Mouse (Mus musculus) erythroblast, embryonic 14.5 days (primary cell): Measurements from ENCODE around the gene Anxa2.

Experiments
- GATA1 ChIP-seq: IDR thresholded peaks from 2 replicates; pipeline ENCODE4 v1.6.1; 2012; ENCODE audit warnings: low read length, inconsistent platforms, mixed read lengths
- TAL1 ChIP-seq: IDR thresholded peaks from 3 replicates; pipeline ENCODE4 v1.6.1; 2012; ENCODE audit warnings: low read length, inconsistent platforms, mixed read lengths

DNA sequence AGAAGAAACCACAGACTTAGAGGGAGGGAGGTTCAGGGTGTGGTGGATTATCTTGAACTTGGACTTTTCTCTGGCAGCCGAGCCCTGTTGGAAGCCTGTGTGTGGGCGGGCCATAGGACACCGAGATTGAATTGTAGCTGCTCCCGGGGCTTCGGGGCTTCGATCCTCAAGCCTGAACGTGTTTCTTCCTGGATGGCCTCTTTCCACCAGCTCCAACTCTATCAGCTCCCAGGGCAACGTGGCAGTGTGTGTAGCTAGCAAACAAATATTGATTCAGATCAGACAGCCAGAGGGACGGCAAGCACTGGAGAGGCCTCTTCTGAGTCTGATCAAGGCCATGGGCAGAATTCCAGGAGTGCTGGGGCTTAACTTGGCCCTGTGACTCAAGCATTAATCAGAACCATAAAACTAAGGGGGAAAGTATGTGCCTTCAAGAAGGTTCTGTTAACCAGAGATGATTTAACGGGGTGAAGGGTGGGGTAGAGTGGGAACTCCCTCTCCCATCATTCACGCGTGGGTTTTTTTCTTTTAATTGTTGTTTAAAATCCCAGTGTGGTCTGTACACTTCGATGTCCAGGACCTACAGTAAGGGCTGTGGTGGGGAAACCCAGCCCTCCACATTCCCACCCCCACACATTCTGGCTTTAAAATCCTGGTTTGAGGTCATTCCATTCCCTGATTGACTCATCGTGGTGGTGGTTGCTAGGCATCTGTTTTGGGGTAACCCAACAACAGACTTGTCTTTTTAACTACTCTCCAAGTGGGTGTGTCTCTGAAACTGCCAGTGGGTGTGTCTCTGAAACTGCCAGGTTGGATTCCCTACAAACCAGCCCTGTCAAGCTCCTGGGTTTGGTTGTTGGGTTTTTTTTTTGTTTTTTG, 4.6 kb downstream of the Anxa2 start:
- TF ChIP-seq TAL1 (no peak), GATA1 (no peak)
